Mouse (Mus musculus): Measurements from ENCODE around the gene Vwa3b. TPM values are rescaled to one million over a fixed set of nuclear protein-coding genes. Genes with fewer than 3 reads are reported as not detected.
"Not testable (repeated sequence)": the region's sequence is repeated elsewhere in the genome, so short reads cannot be mapped to it uniquely, and the experiment has no call there.

The Vwa3b gene
- polyA plus RNA-seq, 1 experiment from 2014 or later: 0.23 TPM

DNA sequence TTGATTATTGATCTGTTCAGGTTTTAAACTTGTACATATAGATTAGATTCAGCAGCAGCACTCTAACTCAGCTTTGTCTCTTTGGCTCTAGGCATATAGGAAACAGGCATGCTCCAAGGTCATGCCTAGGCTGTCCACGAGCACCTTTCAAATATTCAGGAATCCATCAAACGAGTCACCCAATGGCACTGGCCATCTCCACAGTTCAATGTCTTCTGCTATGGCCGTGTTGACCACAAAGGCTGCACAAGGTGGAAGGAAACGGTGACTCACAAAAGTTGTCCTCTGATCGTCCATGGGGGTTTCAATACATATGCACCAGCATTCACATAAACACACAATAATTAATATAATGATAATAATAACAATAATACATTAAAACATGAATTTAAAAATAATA lies 21.4 kb upstream of the Vwa3b start:
- H3K4me2 ChIP-seq: no peak overlapping the region
- ATAC-seq (ENCODE audit: low FRiP score) (no peak), DNase-seq (ENCODE audit: low spot score, missing footprints) (no peak)
- H3K4me1 ChIP-seq (ENCODE audit: control insufficient read depth, insufficient read depth, low read length): no peaks in the 10 kb centered on the region
- 81% methylated on average over 5 of the region's 5 CpGs for WGBS
- no peaks in the 10 kb centered on the region for H3K9me3 ChIP-seq (ENCODE audit: control insufficient read depth, low read length)
- H3K36me3 ChIP-seq (ENCODE audit: control insufficient read depth, insufficient read depth, low read length): no peaks in the 10 kb centered on the region
- no peak overlapping the region for H3K9ac ChIP-seq (ENCODE audit: low read length)
- H3K27ac ChIP-seq (ENCODE audit: low read depth, low read length): no peak overlapping the region
- no peaks in the 10 kb centered on the region for H3K27me3 ChIP-seq (ENCODE audit: control insufficient read depth, insufficient read depth, low read length)
- H3K4me3 ChIP-seq (ENCODE audit: low read depth, low read length): no peak overlapping the region

DNA sequence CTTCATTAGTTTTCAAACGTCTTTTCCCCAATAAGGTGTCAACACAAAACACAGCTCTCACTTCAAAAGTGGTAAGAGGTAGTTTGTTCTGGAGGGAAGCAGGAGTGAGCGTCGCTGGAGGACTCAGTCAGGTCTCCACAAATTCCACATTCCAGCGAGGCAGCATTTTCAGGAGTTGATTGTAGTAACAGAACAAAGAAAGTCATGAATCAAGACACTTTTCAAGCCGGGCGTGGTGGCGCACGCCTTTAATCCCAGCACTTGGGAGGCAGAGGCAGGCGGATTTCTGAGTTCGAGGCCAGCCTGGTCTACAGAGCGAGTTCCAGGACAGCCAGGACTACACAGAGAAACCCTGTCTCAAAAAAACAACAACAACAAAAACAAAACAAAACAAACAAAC lies 19.9 kb upstream of the Vwa3b start:
- not testable (repeated sequence) for DNase-seq (ENCODE audit: low spot score, missing footprints); H3K27ac ChIP-seq (ENCODE audit: low read depth, low read length); H3K4me1 ChIP-seq (ENCODE audit: control insufficient read depth, insufficient read depth, low read length); H3K36me3 ChIP-seq (ENCODE audit: control insufficient read depth, insufficient read depth, low read length); H3K4me3 ChIP-seq (ENCODE audit: low read depth, low read length); H3K9me3 ChIP-seq (ENCODE audit: control insufficient read depth, low read length); H3K27me3 ChIP-seq (ENCODE audit: control insufficient read depth, insufficient read depth, low read length); H3K4me2 ChIP-seq; H3K9ac ChIP-seq (ENCODE audit: low read length); ATAC-seq (ENCODE audit: low FRiP score)
- 88% methylated on average over 11 of the region's 11 CpGs for WGBS

DNA sequence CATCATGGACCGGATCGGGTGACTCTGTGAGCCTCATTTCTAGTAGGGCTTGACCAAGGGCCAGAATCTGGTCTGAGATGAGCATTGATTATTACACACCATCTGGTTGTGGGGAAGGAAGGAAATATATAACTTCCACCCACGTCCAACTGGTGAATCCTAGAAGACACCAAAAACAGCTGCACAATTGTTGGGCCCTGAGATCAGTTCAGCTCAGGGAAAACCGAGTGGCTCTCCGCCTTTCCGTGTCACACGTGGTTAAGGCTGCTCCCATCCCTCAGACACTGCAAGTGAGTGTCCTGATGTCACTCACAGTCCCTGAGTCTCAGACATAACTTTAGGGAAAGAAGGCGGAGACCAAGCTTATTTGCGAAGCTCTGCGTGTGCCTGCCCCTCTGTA lies 16.5 kb upstream of the Vwa3b start:
- WGBS: 86% methylated on average over 10 of the region's 10 CpGs
- Histone ChIP-seq H3K4me3 (ENCODE audit: low read depth, low read length) (no peak overlapping the region), H3K36me3 (ENCODE audit: control insufficient read depth, insufficient read depth, low read length) (no peaks in the 10 kb centered on the region), H3K27ac (ENCODE audit: low read depth, low read length) (no peak overlapping the region), H3K9ac (ENCODE audit: low read length) (no peak overlapping the region), H3K9me3 (ENCODE audit: control insufficient read depth, low read length) (no peaks in the 10 kb centered on the region), H3K27me3 (ENCODE audit: control insufficient read depth, insufficient read depth, low read length) (no peaks in the 10 kb centered on the region), H3K4me1 (ENCODE audit: control insufficient read depth, insufficient read depth, low read length) (no peaks in the 10 kb centered on the region), H3K4me2 (no peak overlapping the region)
- ATAC-seq (ENCODE audit: low FRiP score) (no peak), DNase-seq (ENCODE audit: low spot score, missing footprints) (no peak)

DNA sequence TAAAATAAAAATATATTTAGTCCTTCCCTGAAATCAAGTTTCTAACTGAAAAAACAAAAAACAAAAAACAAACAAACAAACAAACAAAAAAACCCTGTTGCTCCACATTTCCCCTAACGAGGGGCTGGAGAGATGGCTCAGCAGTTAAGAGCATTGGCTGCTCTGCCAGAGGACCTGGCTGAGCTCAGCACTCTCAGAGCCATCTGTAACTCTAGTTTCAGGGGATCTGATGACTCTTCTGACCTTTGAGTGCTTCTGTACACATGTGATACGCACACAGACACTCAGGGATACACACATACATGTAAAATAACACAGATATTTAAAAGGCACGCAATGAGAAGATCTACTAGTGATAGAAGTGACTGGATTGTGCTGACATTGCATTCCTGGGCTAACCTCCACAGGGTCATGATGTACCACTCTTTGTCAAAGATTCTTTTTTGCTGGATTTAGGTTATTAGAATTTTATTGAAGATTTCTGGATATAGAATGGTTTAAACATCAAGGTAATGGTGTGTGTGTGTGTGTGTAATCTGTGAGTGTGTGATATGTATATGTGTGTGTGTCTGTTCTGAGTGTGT lies 14.7 kb upstream of the Vwa3b start:
- Histone ChIP-seq H3K36me3 (ENCODE audit: control insufficient read depth, insufficient read depth, low read length) (no peaks in the 10 kb centered on the region), H3K4me1 (ENCODE audit: control insufficient read depth, insufficient read depth, low read length) (no peaks in the 10 kb centered on the region), H3K9ac (ENCODE audit: low read length) (no peak overlapping the region), H3K27me3 (ENCODE audit: control insufficient read depth, insufficient read depth, low read length) (no peaks in the 10 kb centered on the region), H3K4me3 (ENCODE audit: low read depth, low read length) (no peak overlapping the region), H3K27ac (ENCODE audit: low read depth, low read length) (no peak overlapping the region), H3K4me2 (no peak overlapping the region), H3K9me3 (ENCODE audit: control insufficient read depth, low read length) (no peaks in the 10 kb centered on the region)
- ATAC-seq (ENCODE audit: low FRiP score) (no peak), DNase-seq (ENCODE audit: low spot score, missing footprints) (no peak)
- WGBS: 78% methylated on average over 3 of the region's 3 CpGs

DNA sequence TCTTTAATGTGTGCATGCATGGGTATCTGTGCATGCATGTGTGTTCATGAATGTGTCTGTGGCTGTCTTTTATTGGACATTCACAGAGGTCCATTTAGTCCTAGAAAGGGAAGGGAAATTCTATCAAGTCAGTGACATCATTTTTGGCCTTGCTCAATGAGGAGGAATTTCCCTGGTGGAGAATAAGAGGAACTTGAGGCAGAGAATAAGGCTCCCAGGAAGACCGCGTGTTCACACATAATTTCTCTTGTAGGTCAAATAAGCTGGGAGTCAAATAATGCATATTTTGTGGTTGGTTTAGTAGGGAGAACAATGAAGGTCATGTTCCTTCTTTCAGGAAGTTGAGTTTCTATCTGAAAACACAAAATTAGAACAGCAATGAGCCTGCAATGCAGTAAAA lies 13.4 kb upstream of the Vwa3b start:
- ATAC-seq (ENCODE audit: low FRiP score): no peak

DNA sequence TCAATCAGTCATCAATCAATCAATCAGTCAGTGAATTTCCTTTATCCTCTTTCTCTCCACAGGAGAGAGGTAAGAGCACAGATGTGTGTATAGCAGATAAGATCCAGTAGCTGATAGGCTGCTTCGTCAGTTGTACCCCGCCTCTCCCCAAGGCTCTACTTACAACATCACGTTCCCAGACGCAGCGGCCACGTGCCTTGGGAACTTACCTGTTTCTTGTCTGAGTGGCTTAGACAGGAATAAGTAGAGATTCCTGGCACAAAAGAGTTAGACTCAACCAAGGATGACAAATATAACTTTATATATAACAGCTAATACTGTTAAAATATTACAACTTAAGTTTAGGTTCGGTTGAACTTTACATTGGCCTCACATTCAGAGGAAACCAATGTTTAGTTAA lies 12.7 kb upstream of the Vwa3b start:
- DNase-seq (ENCODE audit: low spot score, missing footprints) (no peak), ATAC-seq (ENCODE audit: low FRiP score) (no peak)
- H3K9me3 ChIP-seq (ENCODE audit: control insufficient read depth, low read length): no peaks in the 10 kb centered on the region
- no peak overlapping the region for H3K9ac ChIP-seq (ENCODE audit: low read length)
- no peak overlapping the region for H3K27ac ChIP-seq (ENCODE audit: low read depth, low read length)
- H3K4me1 ChIP-seq (ENCODE audit: control insufficient read depth, insufficient read depth, low read length): no peaks in the 10 kb centered on the region
- no peak overlapping the region for H3K4me2 ChIP-seq
- WGBS: 87% methylated on average over 7 of the region's 7 CpGs
- no peaks in the 10 kb centered on the region for H3K27me3 ChIP-seq (ENCODE audit: control insufficient read depth, insufficient read depth, low read length)
- no peaks in the 10 kb centered on the region for H3K36me3 ChIP-seq (ENCODE audit: control insufficient read depth, insufficient read depth, low read length)
- no peak overlapping the region for H3K4me3 ChIP-seq (ENCODE audit: low read depth, low read length)

More for the DNA sequence above, 13.4 kb upstream of the Vwa3b start:
- WGBS: 89% methylated on average over 2 of the region's 2 CpGs
- Histone ChIP-seq H3K27me3 (ENCODE audit: control insufficient read depth, insufficient read depth, low read length) (no peaks in the 10 kb centered on the region), H3K4me3 (ENCODE audit: low read depth, low read length) (no peak overlapping the region), H3K27ac (ENCODE audit: low read depth, low read length) (no peak overlapping the region), H3K36me3 (ENCODE audit: control insufficient read depth, insufficient read depth, low read length) (no peaks in the 10 kb centered on the region), H3K4me1 (ENCODE audit: control insufficient read depth, insufficient read depth, low read length) (no peaks in the 10 kb centered on the region), H3K9ac (ENCODE audit: low read length) (no peak overlapping the region), H3K4me2 (no peak overlapping the region), H3K9me3 (ENCODE audit: control insufficient read depth, low read length) (no peaks in the 10 kb centered on the region)
- no peak for DNase-seq (ENCODE audit: low spot score, missing footprints)

DNA sequence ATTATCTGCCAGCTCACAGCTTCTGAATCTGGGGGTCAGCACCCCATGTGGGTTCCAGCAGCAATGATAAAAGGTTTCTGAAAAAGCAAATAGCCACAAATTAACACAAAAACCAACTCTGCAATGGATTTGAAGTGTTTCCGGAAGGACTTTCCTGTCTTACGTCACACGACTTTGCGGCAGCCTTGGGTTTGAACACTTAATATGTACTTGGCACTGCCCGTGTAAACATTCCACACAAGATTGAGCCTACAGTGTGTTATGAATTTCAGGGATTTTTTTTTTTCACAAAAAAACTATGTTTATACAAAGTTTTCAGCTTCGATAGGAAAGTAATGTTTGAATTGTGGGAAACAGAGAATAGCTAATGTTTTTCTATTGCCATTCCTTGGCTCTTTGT lies 7.4 kb upstream of the Vwa3b start:
- DNase-seq (ENCODE audit: low spot score, missing footprints): no peak
- WGBS: 91% methylated on average over 6 of the region's 6 CpGs

DNA sequence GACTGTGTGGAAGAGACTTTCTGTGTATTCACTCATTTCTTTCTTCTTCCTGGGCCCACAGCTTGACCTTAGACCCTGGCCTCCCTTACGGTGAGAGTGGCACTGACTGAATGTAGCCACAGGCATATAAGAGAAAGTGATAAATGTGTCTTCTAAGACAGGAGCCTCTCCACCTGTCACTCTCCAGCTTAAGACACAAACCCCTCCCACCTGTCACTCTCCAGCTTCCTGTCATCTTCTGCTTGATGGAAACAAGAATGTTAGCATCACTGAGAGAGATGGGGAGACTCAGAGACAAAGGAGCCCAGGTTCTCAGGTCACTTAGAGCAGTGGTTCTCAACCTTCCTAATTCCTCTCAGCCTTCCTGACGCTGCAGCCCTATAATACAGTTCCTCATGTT lies 3.7 kb upstream of the Vwa3b start:
- Histone ChIP-seq H3K9ac (ENCODE audit: low read length) (no peak overlapping the region), H3K27me3 (ENCODE audit: control insufficient read depth, insufficient read depth, low read length) (no peaks in the 10 kb centered on the region), H3K4me1 (ENCODE audit: control insufficient read depth, insufficient read depth, low read length) (no peaks in the 10 kb centered on the region), H3K9me3 (ENCODE audit: control insufficient read depth, low read length) (no peaks in the 10 kb centered on the region), H3K4me2 (no peak overlapping the region), H3K27ac (ENCODE audit: low read depth, low read length) (no peak overlapping the region), H3K36me3 (ENCODE audit: control insufficient read depth, insufficient read depth, low read length) (no peaks in the 10 kb centered on the region), H3K4me3 (ENCODE audit: low read depth, low read length) (no peak overlapping the region)
- 77% methylated on average over 2 of the region's 2 CpGs for WGBS
- DNase-seq (ENCODE audit: low spot score, missing footprints) (no peak), ATAC-seq (ENCODE audit: low FRiP score) (no peak)

More for the DNA sequence above, 7.4 kb upstream of the Vwa3b start:
- H3K27me3 ChIP-seq (ENCODE audit: control insufficient read depth, insufficient read depth, low read length): no peaks in the 10 kb centered on the region
- H3K27ac ChIP-seq (ENCODE audit: low read depth, low read length): no peak overlapping the region
- H3K36me3 ChIP-seq (ENCODE audit: control insufficient read depth, insufficient read depth, low read length): no peaks in the 10 kb centered on the region
- H3K9ac ChIP-seq (ENCODE audit: low read length): no peak overlapping the region
- no peak overlapping the region for H3K4me2 ChIP-seq
- no peak for ATAC-seq (ENCODE audit: low FRiP score)
- no peaks in the 10 kb centered on the region for H3K4me1 ChIP-seq (ENCODE audit: control insufficient read depth, insufficient read depth, low read length)
- no peaks in the 10 kb centered on the region for H3K9me3 ChIP-seq (ENCODE audit: control insufficient read depth, low read length)
- no peak overlapping the region for H3K4me3 ChIP-seq (ENCODE audit: low read depth, low read length)

DNA sequence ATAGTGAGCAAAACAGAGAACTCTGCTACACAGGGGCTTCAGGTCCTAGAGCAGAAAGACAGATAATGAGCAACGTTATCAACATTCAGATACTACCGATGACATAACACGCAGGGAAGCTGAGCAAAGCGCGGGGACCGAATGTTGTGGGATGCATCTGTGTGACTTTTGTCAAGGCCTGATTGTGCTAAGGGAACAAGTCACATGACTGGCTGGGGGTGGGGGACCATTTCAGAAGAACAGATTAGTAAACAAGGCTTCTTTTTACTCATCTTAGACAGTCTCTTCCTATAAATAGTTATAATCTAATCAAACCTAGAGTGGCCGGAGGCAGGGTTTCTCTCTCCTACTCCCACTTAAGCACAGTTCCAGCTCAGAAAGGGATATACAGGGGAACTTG lies 1.7 kb upstream of the Vwa3b start:
- Histone ChIP-seq H3K27me3 (ENCODE audit: control insufficient read depth, insufficient read depth, low read length) (no peaks in the 10 kb centered on the region), H3K36me3 (ENCODE audit: control insufficient read depth, insufficient read depth, low read length) (no peaks in the 10 kb centered on the region), H3K4me1 (ENCODE audit: control insufficient read depth, insufficient read depth, low read length) (no peaks in the 10 kb centered on the region; the same call in 1 of the 2 replicates), H3K27ac (ENCODE audit: low read depth, low read length) (no peak overlapping the region), H3K9me3 (ENCODE audit: control insufficient read depth, low read length) (no peaks in the 10 kb centered on the region), H3K9ac (ENCODE audit: low read length) (no peak overlapping the region), H3K4me3 (ENCODE audit: low read depth, low read length) (no peak overlapping the region), H3K4me2 (no peak overlapping the region)
- DNase-seq (ENCODE audit: low spot score, missing footprints) (no peak), ATAC-seq (ENCODE audit: low FRiP score) (no peak)
- 91% methylated on average over 7 of the region's 7 CpGs for WGBS

All from midbrain, embryonic 11.5 days (tissue).